Mouse (Mus musculus) mouse embryonic stem cell (cell line): ENCODE measurements around the gene C1qtnf9.

ENCODE experiments used
- in situ Hi-C, 2 experiments: fragments of 300-500 bp; cut with MboI; formaldehyde crosslinking; loops; 1 replicate in 1 of 2; 3 replicates in 1 of 2; pipeline ENCODE4 v1.14.3; 2019 to 2020; ENCODE audit warnings: low sequenced_read_pairs in 2 of 2, low pct_unique_long_range_greater_than_20kb in 1 of 2, mixed read lengths in 1 of 2; ENCODE audit not compliant: unreplicated experiment in 1 of 2

The C1qtnf9 gene

DNA sequence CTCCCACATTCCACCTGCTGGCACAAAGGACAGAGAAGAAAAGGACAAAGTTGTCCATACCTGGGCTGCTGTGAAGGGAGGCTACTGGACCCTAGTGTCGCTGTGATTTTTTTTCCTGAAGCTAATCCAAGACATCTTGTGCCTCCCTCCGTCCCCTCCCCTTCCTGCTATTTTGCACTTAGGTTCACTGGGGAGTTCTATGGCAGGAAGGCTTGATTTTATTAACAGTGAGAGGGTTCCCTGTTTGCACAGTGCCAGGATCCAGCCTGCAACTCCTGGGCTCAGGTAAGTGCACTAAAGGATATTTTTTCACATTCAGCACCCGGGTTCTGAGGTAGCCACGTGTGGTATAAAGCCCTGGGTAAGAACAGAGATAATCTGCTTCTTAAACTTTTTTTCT, at the start of gene C1qtnf9:
TSS of gene C1qtnf9 (plus strand) at position 251 of the 400 bp plus-strand sequence.
- in situ Hi-C loops = loop anchor here in 1 of 2 experiments (10.0 kb wide), 1 partner anchor 253 kb away; no protein-coding TSS in a partner anchor

DNA sequence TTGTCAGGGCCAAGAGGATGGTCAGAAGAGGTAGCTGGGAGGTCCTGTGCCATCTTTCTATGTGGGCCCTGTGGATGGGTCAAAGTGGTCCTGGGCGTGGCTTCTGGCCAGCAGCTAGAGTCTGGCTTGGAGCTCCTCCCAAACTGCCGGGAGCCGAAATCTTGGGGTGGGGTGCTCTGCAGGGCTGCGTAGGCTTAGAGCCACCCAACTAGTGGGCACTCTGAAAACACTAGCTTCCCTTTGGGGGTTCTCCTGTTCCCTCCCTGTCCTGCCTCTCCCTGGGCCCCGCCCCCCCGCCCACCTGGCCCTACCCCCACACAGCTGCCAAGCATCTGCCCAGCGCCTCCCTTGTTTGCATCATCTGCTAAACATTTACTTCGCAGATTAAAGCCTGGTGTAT, 46.6 kb upstream of the C1qtnf9 start:
- in situ Hi-C loops = no loop called here

DNA sequence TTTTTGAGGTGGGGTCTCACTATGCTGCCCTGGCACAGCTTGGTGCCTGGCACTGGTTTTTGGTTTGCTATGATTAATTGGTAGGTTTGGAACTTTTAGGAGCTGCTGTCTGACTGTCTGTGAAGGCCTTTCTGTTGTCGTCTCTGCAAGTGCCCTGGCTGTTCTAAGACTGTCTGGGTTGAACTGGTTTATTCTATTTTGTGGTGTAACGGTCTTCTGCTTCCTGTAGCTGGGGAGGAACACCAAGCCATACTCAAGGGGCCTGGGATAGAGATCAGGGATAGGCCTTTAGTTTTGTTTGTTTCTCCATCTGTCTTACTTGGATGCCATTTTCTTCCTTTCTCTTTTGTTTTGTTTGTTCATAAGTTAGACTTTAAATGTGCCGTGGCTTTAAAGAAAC, 46.0 kb upstream of the C1qtnf9 start:
- in situ Hi-C loops = no loop called here

DNA sequence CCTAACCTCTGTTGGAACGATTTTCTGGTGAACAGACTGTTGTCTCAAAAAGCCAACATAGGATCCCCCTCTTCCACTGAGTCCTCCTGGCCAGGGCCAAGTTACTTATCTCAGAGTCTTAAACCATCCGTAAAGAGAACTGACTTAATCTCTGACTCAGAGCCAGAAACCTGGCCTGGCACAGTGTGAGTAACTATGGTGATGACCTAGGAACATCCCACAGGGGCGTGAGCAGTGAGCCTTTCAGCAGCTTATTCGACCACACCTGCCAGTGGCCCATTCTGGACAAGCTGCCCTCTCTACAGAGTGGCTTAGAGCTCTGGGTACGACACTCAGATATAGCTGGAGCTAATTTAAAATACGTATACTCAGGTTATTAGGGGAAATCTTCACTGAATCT, 41.8 kb upstream of the C1qtnf9 start:
- in situ Hi-C loops = no loop called here

DNA sequence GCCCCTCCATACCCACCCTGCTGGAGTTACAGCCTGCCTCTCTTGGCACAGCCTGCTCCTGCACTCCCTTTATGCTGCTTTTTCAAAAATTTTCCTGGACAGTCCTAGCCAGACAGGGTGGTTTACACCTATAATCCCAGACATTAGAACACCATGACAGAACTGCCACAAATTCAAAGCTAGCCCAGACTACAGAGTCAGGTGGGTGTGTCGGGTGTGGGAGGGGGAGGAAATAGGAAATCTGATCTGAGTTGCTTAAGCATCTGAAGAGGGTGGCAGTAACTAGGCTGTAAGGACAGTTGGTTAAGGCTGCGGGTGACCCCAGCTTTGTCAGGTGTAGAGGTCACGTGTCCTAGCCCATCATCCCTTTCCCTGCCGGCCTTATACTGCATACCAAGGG, 40.8 kb upstream of the C1qtnf9 start:
- in situ Hi-C loops = no loop called here

DNA sequence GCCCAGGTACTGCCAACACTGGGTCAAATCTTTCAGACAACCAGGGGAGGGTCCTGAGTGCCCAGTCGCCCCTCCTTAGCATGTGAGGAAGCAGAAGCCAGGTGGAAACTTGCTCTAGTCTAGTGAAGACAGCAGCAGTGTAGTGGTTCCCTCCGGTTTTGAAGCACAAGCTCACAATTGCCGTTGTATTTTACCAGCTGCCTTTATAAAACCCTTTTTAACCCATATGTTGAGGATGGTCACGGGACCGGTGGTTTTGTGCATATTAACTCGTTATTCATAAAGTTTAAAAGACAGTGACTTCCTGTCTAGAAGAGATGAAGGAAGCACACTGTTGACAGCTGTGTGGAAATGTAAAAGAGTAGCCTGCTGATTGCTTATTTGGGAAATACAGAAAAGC, 35.9 kb upstream of the C1qtnf9 start:
- in situ Hi-C loops = no loop called here

DNA sequence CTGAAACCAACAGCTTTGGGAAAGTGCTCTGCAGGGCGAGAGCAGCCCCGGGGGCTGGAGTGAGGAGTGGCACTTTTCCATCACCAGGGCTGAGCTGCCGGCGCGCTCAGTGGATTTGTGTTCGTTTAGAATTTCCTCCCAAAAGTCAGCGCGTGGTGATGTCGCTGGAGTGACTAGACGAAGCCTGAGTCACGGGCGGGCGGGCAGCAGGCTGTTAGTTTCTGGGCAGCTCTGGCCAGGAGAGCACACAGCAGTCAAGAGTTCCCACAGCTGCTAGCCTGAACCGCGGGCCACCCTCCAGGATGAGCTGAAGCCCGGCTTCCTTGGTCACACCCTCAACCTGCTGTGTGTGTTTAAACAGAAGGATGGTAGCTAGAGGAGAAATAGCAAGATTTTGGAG, 35.1 kb upstream of the C1qtnf9 start:
- in situ Hi-C loops = no loop called here

DNA sequence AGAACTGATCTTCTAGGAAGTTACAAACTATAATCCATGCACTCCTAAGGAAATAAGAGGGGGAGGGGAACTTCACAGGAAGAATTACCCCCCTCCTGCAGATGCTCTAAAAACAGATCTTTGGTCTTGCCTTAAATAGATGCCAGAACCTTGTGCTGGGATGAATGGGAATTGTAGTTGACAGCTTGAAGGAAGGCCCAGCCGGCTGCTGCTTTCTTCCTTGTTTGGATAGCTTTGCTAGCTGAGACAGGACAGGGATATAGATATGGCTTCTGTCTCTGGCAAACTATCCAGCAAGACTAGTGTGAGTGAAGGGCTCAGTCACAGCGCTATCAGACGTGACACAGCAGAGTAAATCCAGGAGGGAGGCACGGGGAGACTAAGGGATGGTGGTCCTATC, 34.2 kb upstream of the C1qtnf9 start:
- in situ Hi-C loops = no loop called here

DNA sequence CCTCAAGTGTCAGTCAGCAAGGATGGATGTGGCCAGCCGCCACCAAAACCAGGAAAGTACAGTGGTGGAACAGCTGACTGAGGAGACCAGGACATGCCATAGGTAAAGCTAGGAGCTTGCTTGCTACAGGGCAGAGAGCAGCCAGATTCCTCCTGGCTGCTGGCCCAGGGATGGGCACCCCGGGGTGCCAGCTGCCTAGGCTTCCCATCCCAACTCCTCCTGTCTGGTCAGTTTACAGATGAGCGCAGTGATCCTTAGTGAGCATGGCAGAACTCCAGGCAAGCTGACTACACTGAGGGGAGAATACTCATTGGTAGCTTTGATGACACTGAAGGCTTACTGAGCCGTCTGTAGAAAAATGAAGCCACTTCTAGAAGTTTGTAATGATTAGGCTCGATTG, 32.7 kb upstream of the C1qtnf9 start:
- in situ Hi-C loops = no loop called here

DNA sequence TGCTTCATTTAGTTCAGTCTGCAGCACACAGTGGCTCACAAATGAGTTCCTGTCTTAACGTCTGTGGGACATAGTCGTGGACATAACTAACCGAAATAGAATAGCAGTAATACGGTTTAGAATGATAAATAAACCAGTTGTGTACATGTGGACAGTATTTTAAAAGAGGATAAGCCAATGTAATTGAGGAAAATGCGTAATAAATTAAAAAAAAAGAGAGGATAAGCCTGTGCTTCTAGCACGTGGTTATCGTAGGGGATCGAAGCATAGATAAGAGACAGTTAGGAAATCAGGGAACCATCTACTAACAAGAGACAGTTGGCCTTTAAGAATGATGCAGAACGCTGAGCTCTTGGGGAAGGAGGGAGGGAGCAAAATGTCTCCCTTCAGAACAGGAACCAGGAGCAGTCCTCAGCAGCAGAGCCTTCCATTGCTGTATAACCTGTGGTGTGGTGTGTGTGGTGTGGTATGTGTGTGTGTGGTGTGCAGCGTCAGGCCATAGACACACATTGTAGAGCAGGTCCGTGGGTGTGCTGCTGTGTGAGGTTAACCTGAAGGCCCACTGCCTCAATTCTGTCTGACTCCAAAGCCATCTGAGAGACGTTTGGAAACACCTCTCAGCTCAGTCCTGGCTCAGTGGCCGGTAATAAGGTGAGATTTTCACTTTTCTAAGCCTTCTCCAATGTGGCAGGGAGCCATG, 31.9 kb upstream of the C1qtnf9 start:
- in situ Hi-C loops = no loop called here

DNA sequence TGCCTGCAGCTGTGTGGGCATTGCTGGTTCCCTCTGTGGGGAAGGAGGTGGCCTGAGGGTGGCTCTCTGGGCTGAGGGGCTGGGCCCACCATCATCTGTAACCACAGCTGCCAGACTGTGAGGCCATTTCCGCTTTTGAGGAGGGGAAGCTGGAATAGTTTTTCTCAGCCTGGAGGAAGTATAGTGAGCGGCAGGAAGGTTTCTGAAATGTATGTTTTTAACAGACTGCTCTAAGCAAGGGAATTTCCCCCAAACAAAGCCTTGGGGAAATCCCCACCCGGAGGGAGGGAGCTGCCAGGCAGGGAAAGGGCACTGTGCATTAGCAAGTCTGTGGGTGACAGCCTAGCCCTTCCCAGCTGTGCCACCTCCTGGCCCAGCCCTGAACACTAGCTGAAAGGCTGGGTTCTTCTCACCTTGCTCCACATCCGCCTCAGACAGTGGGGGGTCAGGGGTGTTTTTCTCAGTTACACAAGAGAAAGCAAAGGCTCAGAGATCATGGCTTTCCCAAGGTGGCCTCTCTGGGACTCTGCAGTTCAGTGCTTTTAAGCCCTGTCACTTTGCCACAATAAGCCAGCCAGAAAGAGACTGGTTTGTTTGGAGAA, 31.2 kb upstream of the C1qtnf9 start:
- in situ Hi-C loops = no loop called here

DNA sequence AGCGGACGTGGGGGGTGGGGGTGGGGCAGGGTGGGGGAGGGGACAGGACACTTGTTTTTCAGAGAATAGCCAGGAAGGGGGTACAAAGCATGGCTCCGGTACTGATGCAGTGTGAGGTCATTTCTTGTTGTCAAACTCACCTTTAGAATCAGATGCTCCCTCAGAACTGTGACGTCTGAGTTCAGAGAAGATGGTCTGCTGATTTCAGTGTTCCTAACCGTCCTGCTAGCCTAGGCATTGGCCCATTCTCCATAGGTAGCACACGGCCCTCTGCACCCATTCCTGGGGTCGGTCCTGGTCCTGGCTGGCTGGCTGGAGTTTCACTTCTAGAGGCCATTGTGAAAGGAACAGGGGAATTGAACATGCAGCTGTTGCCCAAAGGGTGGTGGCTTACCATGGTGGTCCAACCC, 30.7 kb upstream of the C1qtnf9 start:
- in situ Hi-C loops = no loop called here

DNA sequence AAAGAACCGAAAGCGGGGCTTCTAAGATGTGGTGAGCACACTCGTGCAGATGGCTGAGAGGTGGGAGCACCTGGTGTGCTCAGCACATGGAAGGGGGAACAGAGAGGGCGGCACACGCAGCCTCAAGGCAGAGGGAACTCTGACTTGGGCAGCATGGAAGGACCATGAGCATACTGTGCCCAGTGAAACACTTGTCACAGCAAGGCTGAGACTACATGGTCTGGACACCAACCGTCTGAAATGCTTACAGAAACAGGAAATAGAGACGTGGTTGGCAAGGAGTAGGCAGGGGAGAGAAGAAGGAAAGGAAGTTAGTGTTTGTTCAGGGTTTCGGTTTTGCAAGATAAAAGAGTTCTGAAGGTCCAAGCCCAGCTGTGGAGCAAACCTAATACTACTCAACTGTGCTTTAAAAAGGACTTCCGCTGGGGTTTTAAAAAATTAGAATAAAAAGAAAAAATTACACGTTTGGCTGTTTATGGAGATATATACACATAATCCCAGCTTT, 29.4 kb upstream of the C1qtnf9 start:
- in situ Hi-C loops = no loop called here

DNA sequence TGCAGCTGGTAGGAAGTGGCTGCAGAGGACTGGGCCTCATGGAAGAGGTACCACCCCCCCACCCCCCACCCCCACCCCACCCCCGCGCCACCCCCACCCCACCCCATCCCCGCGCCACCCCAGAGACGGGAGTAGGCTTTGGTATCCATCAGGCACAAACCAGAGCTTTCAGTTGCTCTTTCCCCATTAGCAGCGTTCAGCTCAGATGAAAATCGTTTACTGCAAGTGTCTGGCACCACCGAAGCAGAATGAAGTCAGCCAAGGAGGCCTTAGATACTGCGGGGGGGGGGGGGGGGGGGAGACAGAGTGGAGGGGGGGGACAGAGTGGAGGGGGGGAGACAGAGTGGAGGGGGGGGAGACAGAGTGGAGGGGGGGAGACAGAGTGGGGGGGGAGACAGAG, 28.8 kb upstream of the C1qtnf9 start:
- in situ Hi-C loops = no loop called here

DNA sequence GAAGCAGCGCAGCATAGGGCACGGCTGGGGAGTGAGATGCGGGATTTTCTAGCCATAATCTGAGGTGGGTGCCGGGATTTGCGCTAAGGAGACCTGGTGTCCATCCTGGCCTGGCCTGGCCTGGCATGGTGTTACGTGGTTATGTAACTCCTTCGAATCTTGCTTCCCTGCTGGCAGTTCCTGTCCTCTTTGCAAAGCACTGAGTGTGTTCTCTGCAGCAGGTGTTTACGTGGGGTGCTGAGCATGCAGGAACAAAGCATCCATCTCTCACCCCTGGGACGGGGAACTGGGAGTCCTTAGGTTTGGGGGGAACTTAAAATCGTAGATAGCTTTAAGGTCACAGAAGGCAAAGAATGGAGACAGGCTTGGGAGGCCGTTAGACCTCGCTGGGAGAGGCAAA, 28.3 kb upstream of the C1qtnf9 start:
- in situ Hi-C loops = no loop called here

DNA sequence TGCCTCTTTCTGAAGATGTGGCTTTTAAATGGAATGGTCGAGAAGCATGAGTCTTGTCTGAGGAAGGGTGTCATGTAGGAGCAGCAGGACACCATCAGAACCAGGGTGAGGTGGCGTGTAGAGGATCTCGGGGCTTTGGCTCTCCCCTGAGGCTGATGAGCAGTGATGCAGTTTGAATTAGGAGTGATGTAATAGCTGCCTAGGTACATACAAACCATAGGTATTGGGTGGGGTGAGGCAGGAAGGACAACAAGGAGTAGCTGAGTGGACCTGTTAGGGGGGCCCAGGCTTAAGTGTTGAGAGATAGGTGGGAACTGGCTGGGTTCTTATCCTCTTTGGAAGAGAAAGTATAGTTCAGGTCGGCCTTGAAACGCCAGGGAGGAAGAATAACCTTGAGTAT, 27.4 kb upstream of the C1qtnf9 start:
- in situ Hi-C loops = no loop called here

DNA sequence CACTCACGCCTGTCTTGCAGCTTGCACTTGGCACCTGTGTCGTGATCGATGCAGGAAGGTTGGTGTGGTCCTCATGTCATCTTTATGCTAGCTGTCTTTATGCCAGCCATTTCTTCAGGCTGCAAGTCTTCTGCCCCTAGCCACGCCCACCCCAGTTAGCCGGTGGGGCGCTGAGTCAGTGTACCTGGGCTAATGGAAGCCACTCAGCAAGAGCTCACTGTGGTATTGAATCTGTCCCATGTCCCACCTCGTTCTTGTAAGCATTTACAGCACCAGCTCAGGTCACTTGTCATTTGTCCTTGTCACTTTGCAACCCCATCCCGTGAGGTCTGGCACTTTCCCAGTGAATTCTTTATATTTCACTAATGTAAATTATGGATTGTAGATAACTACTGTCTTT, 26.9 kb upstream of the C1qtnf9 start:
- in situ Hi-C loops = no loop called here

DNA sequence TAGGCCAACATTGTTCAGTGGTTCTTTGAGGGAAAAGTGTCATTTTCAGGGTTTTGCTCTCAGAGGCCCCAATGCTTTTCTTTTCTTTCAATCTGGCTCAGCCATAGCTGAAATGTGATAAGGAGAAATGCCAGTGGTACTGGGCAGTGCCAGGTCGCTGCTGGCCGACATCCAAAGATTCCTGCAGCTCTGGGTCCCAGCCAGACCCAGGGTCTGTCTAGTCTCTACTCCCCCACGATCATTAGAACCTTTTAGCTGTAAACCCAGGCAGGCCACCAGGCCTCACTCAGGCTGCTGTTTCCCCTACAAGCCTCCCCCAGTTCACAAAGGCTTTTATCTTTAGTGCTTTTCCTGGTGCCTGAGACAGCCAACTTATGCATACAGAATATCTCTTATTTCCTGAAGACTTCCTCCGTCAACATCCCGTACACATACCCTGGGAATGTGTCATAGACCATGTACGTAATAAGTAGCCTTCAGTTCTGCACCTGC, 26.4 kb upstream of the C1qtnf9 start:
- in situ Hi-C loops = no loop called here

DNA sequence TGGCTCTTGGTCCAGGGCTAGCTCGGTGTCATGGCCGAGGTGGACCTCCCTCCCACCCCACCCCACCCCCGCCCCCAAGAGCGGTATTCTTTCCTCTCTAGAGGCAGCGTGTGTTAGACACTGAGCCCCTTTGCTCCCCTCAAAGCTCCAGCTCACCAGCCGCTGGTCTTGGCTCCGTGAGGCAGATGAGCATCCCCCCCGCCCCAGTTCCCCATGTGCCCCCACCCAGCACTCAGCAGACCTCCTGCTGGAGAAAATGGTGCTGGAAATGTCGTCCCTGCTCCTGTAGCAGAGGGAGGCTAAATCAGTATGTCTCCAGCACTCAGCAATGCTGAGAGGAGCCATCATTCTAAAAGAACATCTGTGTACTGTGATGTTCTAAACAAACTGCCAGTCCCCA, 24.3 kb upstream of the C1qtnf9 start:
- in situ Hi-C loops = no loop called here

DNA sequence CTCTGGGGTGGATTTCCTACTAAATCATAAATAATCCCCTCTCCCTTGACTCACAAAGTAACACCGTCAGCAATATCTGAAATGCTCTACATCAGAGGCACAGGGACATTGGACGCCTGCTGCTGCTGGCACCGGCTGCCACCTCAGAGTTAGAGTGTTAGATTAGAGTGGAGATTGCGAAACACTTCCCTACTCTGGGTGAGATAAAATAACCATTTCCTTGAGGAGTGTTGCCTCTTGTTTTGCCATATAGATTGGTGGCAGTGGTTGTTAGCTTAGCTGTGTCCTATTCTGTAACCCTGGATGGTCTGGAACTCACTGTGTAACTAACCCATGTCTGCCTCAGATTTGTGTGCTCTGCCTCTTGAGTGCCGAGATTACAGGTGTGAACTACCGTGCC, 22.7 kb upstream of the C1qtnf9 start:
- in situ Hi-C loops = no loop called here
